Mouse (Mus musculus): Measurements from ENCODE around the gene Gm7298.
"Not testable (repeated sequence)": the region's sequence is repeated elsewhere in the genome, so short reads cannot be mapped to it uniquely, and the experiment has no call there.

The Gm7298 gene

DNA sequence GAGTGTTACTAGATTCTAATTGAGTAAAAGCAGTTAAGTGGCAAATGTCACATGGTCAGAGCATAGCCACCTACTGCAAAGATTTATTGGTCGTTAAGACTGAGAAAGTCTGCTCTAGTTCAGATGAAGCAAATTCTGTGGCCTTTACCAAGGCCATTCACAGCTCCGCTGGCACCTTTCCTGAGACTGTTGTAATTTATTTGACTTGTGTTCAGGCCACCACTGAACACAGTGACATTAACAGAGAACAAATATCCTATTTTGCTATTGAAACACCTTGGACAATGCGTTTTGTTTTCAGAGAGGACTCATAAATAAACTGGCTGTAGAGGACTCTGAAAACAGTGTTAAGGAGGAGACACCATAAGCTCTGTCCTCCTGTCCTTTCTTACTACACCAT is at the start of gene Gm7298:
Gene Gm7298, plus strand, starts transcription at position 301 of the 400 bp plus-strand sequence.
- no peak for DNase-seq

DNA sequence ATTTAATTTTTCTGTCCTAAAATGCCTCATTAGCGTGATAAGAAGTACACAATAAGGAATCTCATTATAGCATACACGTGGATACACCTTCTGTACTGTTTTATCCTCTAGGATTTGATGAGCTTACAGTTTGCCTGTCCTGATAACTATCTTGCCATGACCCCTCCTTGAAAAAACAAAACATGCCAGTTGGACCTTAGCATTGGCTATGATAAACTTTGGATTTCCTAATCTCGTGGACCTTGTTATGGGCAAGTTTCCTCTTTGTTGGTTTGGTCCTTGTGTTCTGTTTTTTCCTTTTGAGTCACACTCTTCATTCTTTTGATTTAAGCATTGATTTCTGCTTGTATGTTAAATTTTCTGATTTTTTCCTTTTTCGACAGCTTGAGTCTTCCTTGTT is 95.3 kb downstream of the Gm7298 start:
- DNase-seq: no peak

DNA sequence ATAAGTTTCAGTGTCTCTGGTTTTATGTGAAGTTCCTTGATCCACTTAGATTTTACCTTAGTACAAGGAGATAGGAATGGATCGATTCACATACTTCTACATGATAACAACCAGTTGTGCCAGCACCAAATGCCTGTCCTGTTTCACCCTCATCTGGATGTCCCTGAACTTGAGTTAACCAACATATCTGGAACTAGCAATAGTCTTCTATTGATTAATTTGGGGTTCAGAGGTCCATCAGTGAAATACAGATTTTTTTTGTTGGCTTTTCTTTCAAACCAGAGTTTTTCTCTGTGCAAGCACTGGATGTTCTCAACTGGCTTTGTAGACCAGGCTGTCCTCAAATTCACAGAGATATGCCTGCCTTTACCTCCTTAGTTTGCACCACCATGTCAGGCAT is 103.6 kb downstream of the Gm7298 start:
- no peak for DNase-seq

DNA sequence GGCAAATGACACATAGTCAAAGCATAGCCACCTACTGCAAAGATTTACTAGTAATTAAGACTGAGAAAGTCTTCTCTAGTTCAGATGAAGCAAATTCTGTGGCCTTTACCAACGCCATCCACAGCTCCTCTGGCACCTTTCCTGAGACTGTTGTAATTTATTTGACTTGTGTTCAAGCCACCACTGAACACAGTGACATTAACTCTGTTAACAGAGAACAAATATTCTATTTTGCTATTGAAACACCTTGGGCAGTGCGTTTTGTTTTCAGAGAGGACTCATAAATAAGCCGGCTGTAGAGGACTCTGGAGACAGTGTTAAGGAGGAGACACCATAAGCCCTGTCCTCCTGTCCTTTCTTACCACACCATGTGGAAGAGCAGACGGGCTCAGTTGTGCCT is 105.5 kb downstream of the Gm7298 start, which contains the start of gene Mug1:
Gene Mug1, plus strand, starts transcription at position 271 of the 400 bp plus-strand sequence.
- DNase-seq: not testable (repeated sequence)

Measured in lung, adult 18-20 months (tissue).